Mouse (Mus musculus): ENCODE data around the gene Cntrl.

- TF ChIP-seq CTCF (IDR thresholded peaks at IDR 0.05; ENCODE audit: control insufficient read depth, insufficient read depth, insufficient replicate concordance, low read depth, low read length) (no peak), POLR2A (IDR thresholded peaks at IDR 0.05; ENCODE audit: control insufficient read depth, low read depth, low read length) (no peak)
These were observed 49.1 kb downstream of the Cntrl start for GRCm38 (mm10) chr2:35158358-35158757.

Measured in testis, adult 2 months (tissue).